Mouse (Mus musculus) heart, postnatal 10 days (tissue): ENCODE measurements around the gene Olfr784. TPM values are rescaled to one million over a fixed set of nuclear protein-coding genes. Genes with fewer than 3 reads are reported as not detected.
"Not testable (repeated sequence)": the region's sequence is repeated elsewhere in the genome, so short reads cannot be mapped to it uniquely, and the experiment has no call there.

Source experiments
- DNase-seq, 2 experiments: peaks; one replicate each; pipeline ENCODE4 v3.0.0; 2021
- intact Hi-C: fragments of 180-260 bp; cut with DNase I; formaldehyde crosslinking; loops from one replicate; pipeline ENCODE4 v1.15.1; 2025
- total RNA-seq, 2 experiments: library from RNA; stranded (reverse); gene quantifications; 2 replicates each; pipeline ENCODE4 v1.2.3; 2021

The Olfr784 gene
- total RNA-seq, result not detected

- intact Hi-C loops, result no loop called here
- no peak for DNase-seq
Observed at GRCm38 (mm10) chr10:129383783-129384182, at the start of gene Olfr784. TSS of gene Olfr784 (plus strand) at chr10:129384083.

- no peak for DNase-seq
- intact Hi-C loops, result no loop called here
Observed at GRCm38 (mm10) chr10:129348550-129348949, 35.3 kb upstream of the Olfr784 start, which contains the start of gene Olfr782. TSS of gene Olfr782 (plus strand) at chr10:129348850.

- DNase-seq, intact Hi-C loops: not testable (repeated sequence)
Observed at GRCm38 (mm10) chr10:129352475-129352874, 31.4 kb upstream of the Olfr784 start.

- intact Hi-C loops, DNase-seq: not testable (repeated sequence)
Observed at GRCm38 (mm10) chr10:129356496-129356895, 27.4 kb upstream of the Olfr784 start.

GRCm38 (mm10) chr10:129357307-129357706 is 26.6 kb upstream of the Olfr784 start:
- intact Hi-C loops, result no loop called here
- DNase-seq, result no peak

GRCm38 (mm10) chr10:129374051-129374450 is 9.8 kb upstream of the Olfr784 start:
- intact Hi-C loops, DNase-seq: not testable (repeated sequence)

GRCm38 (mm10) chr10:129400892-129401291 is 17.0 kb downstream of the Olfr784 start:
- intact Hi-C loops, result no loop called here
- DNase-seq, result no peak

- intact Hi-C loops, result no loop called here
- no peak for DNase-seq
Observed at GRCm38 (mm10) chr10:129405126-129405525, 21.2 kb downstream of the Olfr784 start, which contains the start of gene Olfr785. TSS of gene Olfr785 (plus strand) at chr10:129405426.

- no peak for DNase-seq
- intact Hi-C loops, result no loop called here
Observed at GRCm38 (mm10) chr10:129427006-129427405, 43.1 kb downstream of the Olfr784 start, which contains the start of gene Olfr786. TSS of gene Olfr786 (plus strand) at chr10:129427306.

Other genes starting within 250 kb of the Olfr784 start
- not detected for gene Olfr770, start 245.1 kb upstream of the Olfr784 start, total RNA-seq
- not detected for gene Olfr771, start 219.3 kb upstream of the Olfr784 start, total RNA-seq
- gene Olfr772, start 206.2 kb upstream of the Olfr784 start, total RNA-seq, result not detected
- gene Olfr773, start 196.7 kb upstream of the Olfr784 start, total RNA-seq, result not detected
- not detected for gene Olfr774, start 147.9 kb upstream of the Olfr784 start, total RNA-seq
- not detected for gene Olfr775, start 135.7 kb upstream of the Olfr784 start, total RNA-seq
- not detected for gene Olfr776, start 125.0 kb upstream of the Olfr784 start, total RNA-seq
- gene Olfr777, start 112.6 kb upstream of the Olfr784 start, total RNA-seq, result not detected
- gene Olfr780, start 66.0 kb upstream of the Olfr784 start, total RNA-seq, result not detected
- gene Olfr781, start 55.2 kb upstream of the Olfr784 start, total RNA-seq, result not detected
- not detected for gene Olfr782, start 35.2 kb upstream of the Olfr784 start, total RNA-seq
- not detected for gene Olfr785, start 21.3 kb downstream of the Olfr784 start, total RNA-seq
- not detected for gene Olfr786, start 43.2 kb downstream of the Olfr784 start, total RNA-seq
- not detected for gene Olfr787, start 77.8 kb downstream of the Olfr784 start, total RNA-seq
- not detected for gene Olfr788, start 86.9 kb downstream of the Olfr784 start, total RNA-seq
- gene Olfr789, start 100.7 kb downstream of the Olfr784 start, total RNA-seq, result not detected
- not detected for gene Olfr790, start 114.4 kb downstream of the Olfr784 start, total RNA-seq
- gene Olfr791, start 137.7 kb downstream of the Olfr784 start, total RNA-seq, result not detected
- gene Olfr792, start 155.1 kb downstream of the Olfr784 start, total RNA-seq, result not detected
- not detected for gene Olfr794, start 183.6 kb downstream of the Olfr784 start, total RNA-seq
- not detected for gene Olfr796, start 228.5 kb downstream of the Olfr784 start, total RNA-seq
- not detected for gene Olfr798, start 243.9 kb downstream of the Olfr784 start, total RNA-seq